8 mouse cellular contexts compared by ENCODE assay signal in the genomic region with DNA sequence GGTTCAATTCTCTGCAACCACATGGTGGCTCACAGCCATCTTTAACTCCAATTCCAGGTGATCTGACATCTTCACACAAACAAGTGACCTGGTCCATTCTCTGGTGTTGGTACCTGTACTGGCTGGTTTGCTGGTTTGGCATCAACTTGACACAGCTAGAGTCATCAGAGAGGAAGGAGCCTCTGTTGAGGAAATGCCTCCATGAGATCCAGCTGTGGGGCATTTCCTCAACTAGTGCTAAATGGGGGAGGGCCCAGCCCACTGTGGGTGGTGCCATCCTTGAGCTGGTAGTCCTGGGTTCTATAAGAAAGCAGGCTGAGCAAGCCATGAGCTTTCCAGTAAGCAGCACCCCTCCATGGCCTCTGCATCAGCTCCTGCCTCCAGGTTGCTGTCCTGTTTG. TPM values are rescaled to one million over a fixed set of nuclear protein-coding genes. Genes with fewer than 3 reads are reported as not detected.
A peak's percentile ranks its signal among the peaks of the same experiment; 100 is the strongest.
DNase-seq lines count a peak whose midpoint lies in the region; ATAC-seq and TF ChIP-seq lines count a peak whose summit lies in the region.
"Not testable (repeated sequence)": the region's sequence is repeated elsewhere in the genome, so short reads cannot be mapped to it uniquely, and the experiment has no call there.

No protein-coding gene starts in this region.

- TF ChIP-seq POLR2A in small intestine, adult 2 months (IDR thresholded peaks at IDR 0.05; ENCODE audit: low read depth, low read length), result not testable (repeated sequence)

- not testable (repeated sequence) for H3K36me3 ChIP-seq in forebrain, embryonic 10.5 days (replicated peaks); heart, embryonic 12.5 days; hindbrain, embryonic 15.5 days; kidney, postnatal 0 days (ENCODE audit: insufficient read depth, low read length); liver, embryonic 13.5 days; midbrain, embryonic 10.5 days; small intestine, adult 2 months (ENCODE audit: control insufficient read depth, insufficient read depth, low read length)

- H3K27ac ChIP-seq in forebrain, embryonic 10.5 days, result peak overlapping the region; percentile 22; the same call in 1 of the 2 replicates
- peak overlapping the region; percentile 98 for H3K27ac ChIP-seq in heart, embryonic 12.5 days (ENCODE audit: poor library complexity, severe bottlenecking)
- not testable (repeated sequence) for H3K27ac ChIP-seq in hindbrain, embryonic 15.5 days (replicated peaks)
- peak overlapping the region; percentile 92 for H3K27ac ChIP-seq in kidney, postnatal 0 days
- H3K27ac ChIP-seq in liver, embryonic 13.5 days, result peak overlapping the region; percentile 63
- H3K27ac ChIP-seq in midbrain, embryonic 10.5 days (replicated peaks), result peak overlapping the region; percentile 98
- peak overlapping the region; percentile 49 for H3K27ac ChIP-seq in small intestine, adult 2 months (ENCODE audit: insufficient read depth, low read depth, low read length)

- peaks cover 50% of the 10 kb centered on the region for H3K4me1 ChIP-seq in forebrain, embryonic 10.5 days
- peaks cover 30% of the 10 kb centered on the region for H3K4me1 ChIP-seq in heart, embryonic 12.5 days (replicated peaks)
- H3K4me1 ChIP-seq in hindbrain, embryonic 15.5 days (replicated peaks), result peaks cover 35% of the 10 kb centered on the region
- H3K4me1 ChIP-seq in kidney, postnatal 0 days (replicated peaks; ENCODE audit: insufficient read depth, low read length), result peaks cover 26% of the 10 kb centered on the region
- peaks cover 44% of the 10 kb centered on the region for H3K4me1 ChIP-seq in liver, embryonic 13.5 days (replicated peaks)
- peaks cover 44% of the 10 kb centered on the region for H3K4me1 ChIP-seq in midbrain, embryonic 10.5 days
- peaks cover 11% of the 10 kb centered on the region for H3K4me1 ChIP-seq in small intestine, adult 2 months (ENCODE audit: control insufficient read depth, insufficient read depth, insufficient read length, low read length)

- not testable (repeated sequence) for H3K27me3 ChIP-seq in forebrain, embryonic 10.5 days (ENCODE audit: poor library complexity, severe bottlenecking); heart, embryonic 12.5 days (replicated peaks); hindbrain, embryonic 15.5 days; kidney, postnatal 0 days (ENCODE audit: insufficient read depth, low read length); liver, embryonic 13.5 days; small intestine, adult 2 months (ENCODE audit: control insufficient read depth, insufficient read depth, low read length)
- H3K27me3 ChIP-seq in midbrain, embryonic 10.5 days (ENCODE audit: low read depth, poor library complexity, severe bottlenecking), result peaks cover 13% of the 10 kb centered on the region; the same call in 1 of the 2 replicates

- not testable (repeated sequence) for ATAC-seq in heart, embryonic 12.5 days (ENCODE audit: insufficient number of reproducible peaks, low FRiP score); hindbrain, embryonic 15.5 days (ENCODE audit: low FRiP score, low read depth); kidney, postnatal 0 days (replicated peaks; ENCODE audit: low FRiP score, low read depth); liver, embryonic 13.5 days (ENCODE audit: low read depth)

- H3K4me3 ChIP-seq in forebrain, embryonic 10.5 days, result peak overlapping the region; percentile 100; the same call in 1 of the 2 replicates
- not testable (repeated sequence) for H3K4me3 ChIP-seq in heart, embryonic 12.5 days; hindbrain, embryonic 15.5 days; kidney, postnatal 0 days (replicated peaks; ENCODE audit: low read depth, low read length); midbrain, embryonic 10.5 days; small intestine, adult 2 months (ENCODE audit: low read depth, low read length)
- peak overlapping the region; percentile 94 for H3K4me3 ChIP-seq in liver, embryonic 13.5 days (replicated peaks)

- peak overlapping the region; percentile 75; the same call in 1 of the 2 replicates for H3K4me2 ChIP-seq in heart, embryonic 12.5 days
- peak overlapping the region; percentile 84; the same call in 1 of the 2 replicates for H3K4me2 ChIP-seq in hindbrain, embryonic 15.5 days
- not testable (repeated sequence) for H3K4me2 ChIP-seq in kidney, postnatal 0 days (ENCODE audit: low read length)
- peak overlapping the region; percentile 99 for H3K4me2 ChIP-seq in liver, embryonic 13.5 days

- not testable (repeated sequence) for H3K9ac ChIP-seq in heart, embryonic 12.5 days; hindbrain, embryonic 15.5 days; kidney, postnatal 0 days (ENCODE audit: low read depth, low read length)
- H3K9ac ChIP-seq in liver, embryonic 13.5 days, result 0 out of 2 replicates have a peak overlapping the region, but pooled peaks have one; percentile 70

- not testable (repeated sequence) for TF ChIP-seq CTCF in kidney, postnatal 0 days (IDR thresholded peaks at IDR 0.05; ENCODE audit: low read depth); small intestine, adult 2 months (IDR thresholded peaks at IDR 0.05; ENCODE audit: extremely low read depth, insufficient read length, insufficient replicate concordance, low read depth, low read length)

- not testable (repeated sequence) for H3K9me3 ChIP-seq in forebrain, embryonic 10.5 days; heart, embryonic 12.5 days (replicated peaks); hindbrain, embryonic 15.5 days; kidney, postnatal 0 days (replicated peaks; ENCODE audit: low read length); liver, embryonic 13.5 days (replicated peaks); midbrain, embryonic 10.5 days (replicated peaks)

- peak; percentile 15 for DNase-seq in cerebellum, adult 8-10 months
- DNase-seq in forebrain, embryonic 10.5 days (ENCODE audit: extremely low spot score, low spot score); kidney, postnatal 0 days (ENCODE audit: low spot score); liver, embryonic 13.5 days; midbrain, embryonic 10.5 days (ENCODE audit: low spot score): not testable (repeated sequence)

RNA-seq across cellular contexts. Expression of a gene that starts 1.3 kb away (rescaled TPM):
- polyA plus RNA-seq in forebrain, embryonic 10.5 days (2016; fragmentation: Nextera tagmentation; extraction: Ambion mirVana), result 5.4 and 5.5 TPM in 2 replicates
- polyA plus RNA-seq in heart, embryonic 12.5 days (2016; fragmentation: Nextera tagmentation; extraction: Ambion mirVana), result 15.0 and 17.5 TPM in 2 replicates
- 2.7 and 4.5 TPM in 2 replicates for polyA plus RNA-seq in hindbrain, embryonic 15.5 days (2015; fragmentation: Nextera tagmentation; extraction: Ambion mirVana)
- 5.5 and 6.0 TPM in 2 replicates for polyA plus RNA-seq in kidney, postnatal 0 days (2015; fragmentation: Nextera tagmentation; extraction: Ambion mirVana)
- polyA plus RNA-seq in liver, embryonic 13.5 days (2015; fragmentation: Nextera tagmentation; extraction: Ambion mirVana), result 2.9 and 3.2 TPM in 2 replicates
- 5.0 and 6.5 TPM in 2 replicates for polyA plus RNA-seq in midbrain, embryonic 10.5 days (2016; fragmentation: Nextera tagmentation; extraction: Ambion mirVana)
- polyA plus RNA-seq in small intestine, adult 2 months (2012; rRNA removed), result 103 and 183 TPM in 2 replicates

RNA-seq across cellular contexts. Expression of a gene that starts 11.1 kb away (rescaled TPM):
- 3.5 and 3.7 TPM in 2 replicates for polyA plus RNA-seq in forebrain, embryonic 10.5 days (2016; fragmentation: Nextera tagmentation; extraction: Ambion mirVana)
- polyA plus RNA-seq in heart, embryonic 12.5 days (2016; fragmentation: Nextera tagmentation; extraction: Ambion mirVana), result 7.2 and 7.4 TPM in 2 replicates
- 21.0 and 26.5 TPM in 2 replicates for polyA plus RNA-seq in hindbrain, embryonic 15.5 days (2015; fragmentation: Nextera tagmentation; extraction: Ambion mirVana)
- 6.0 and 6.5 TPM in 2 replicates for polyA plus RNA-seq in kidney, postnatal 0 days (2015; fragmentation: Nextera tagmentation; extraction: Ambion mirVana)
- polyA plus RNA-seq in liver, embryonic 13.5 days (2015; fragmentation: Nextera tagmentation; extraction: Ambion mirVana), result 0.44 and 0.84 TPM in 2 replicates
- 4.4 and 6.3 TPM in 2 replicates for polyA plus RNA-seq in midbrain, embryonic 10.5 days (2016; fragmentation: Nextera tagmentation; extraction: Ambion mirVana)
- 5.0 and 5.8 TPM in 2 replicates for polyA plus RNA-seq in small intestine, adult 2 months (2012; rRNA removed)
